ENCODE assay signal across 28 mouse cellular contexts in genomic region chr8:86630212-86630611, GRCm38 (mm10). TPM values are rescaled to one million over a fixed set of nuclear protein-coding genes. Genes with fewer than 3 reads are reported as not detected.
"Had no signal": no experiment of that assay in that cellular context is flagged by ENCODE, and none has a peak within 500 bp of the region (broad histone marks: within the 10 kb centered on the region; RNA-seq: fewer than 3 reads in every experiment).

No protein-coding gene starts in this region.

- H3K9ac ChIP-seq: heart, embryonic 12.5 days; hindbrain, embryonic 12.5 days; hindbrain, embryonic 14.5 days; intestine, embryonic 15.5 days; limb, embryonic 13.5 days; limb, embryonic 15.5 days; liver, embryonic 12.5 days had no signal

- ATAC-seq: hindbrain, embryonic 16.5 days; inflammation-experienced regulatory T-cells, adult 6 months; intestine, embryonic 15.5 days; intestine, postnatal 0 days; liver, embryonic 12.5 days had no signal

- H3K4me2 ChIP-seq: heart, embryonic 12.5 days; hindbrain, embryonic 12.5 days; hindbrain, embryonic 14.5 days; intestine, embryonic 15.5 days; limb, embryonic 13.5 days; limb, embryonic 15.5 days; liver, embryonic 12.5 days had no signal

- H3K27me3 ChIP-seq: heart, embryonic 12.5 days; hindbrain, embryonic 12.5 days; intestine, embryonic 15.5 days; limb, embryonic 13.5 days; limb, embryonic 15.5 days; liver, embryonic 12.5 days had no signal

- H3K27ac ChIP-seq: gastrocnemius, adult 2 months; heart, embryonic 10.5 days; hindbrain, embryonic 10.5 days; hindbrain, embryonic 12.5 days; hindbrain, embryonic 14.5 days; intestine, embryonic 15.5 days; limb, embryonic 13.5 days; limb, embryonic 15.5 days; liver, embryonic 12.5 days had no signal

- H3K9me3 ChIP-seq: heart, embryonic 10.5 days; heart, embryonic 12.5 days; hindbrain, embryonic 10.5 days; hindbrain, embryonic 12.5 days; intestine, embryonic 15.5 days; limb, embryonic 13.5 days; limb, embryonic 15.5 days; liver, embryonic 12.5 days had no signal

- H3K4me3 ChIP-seq: gastrocnemius, adult 2 months; heart, embryonic 10.5 days; heart, embryonic 12.5 days; hindbrain, embryonic 10.5 days; hindbrain, embryonic 12.5 days; intestine, embryonic 15.5 days; limb, embryonic 13.5 days; limb, embryonic 15.5 days; liver, embryonic 12.5 days had no signal

- DNase-seq: gastrocnemius, adult 2 months; gastrocnemius, postnatal 10 days; gastrocnemius, postnatal 25 days; heart, adult 18-20 months; heart, postnatal 10 days; heart, postnatal 4 days; kidney, adult 18-20 months; kidney, adult 8-10 months; kidney, postnatal 14 days; layer of hippocampus, adult 9-11 months; layer of hippocampus, postnatal 36 days; left cerebral cortex, postnatal 4 days had no signal

- H3K36me3 ChIP-seq: intestine, embryonic 15.5 days had no signal

RNA-seq across cellular contexts. Expression of gene Abcc12, which starts 49.7 kb away (rescaled TPM):
- total RNA-seq: gastrocnemius, adult 2 months; granulocyte monocyte progenitor cell, adult 5-6 weeks; heart, adult 8-10 months; heart, postnatal 25 days had no signal
- polyA plus RNA-seq: heart, embryonic 10.5 days; heart, embryonic 12.5 days; heart, embryonic 14.5 days; inflammation-experienced regulatory T-cells, adult 6 months; intestine, postnatal 0 days; liver, embryonic 12.5 days had no signal
